Mouse (Mus musculus) kidney, embryonic 14.5 days (tissue): Measurements from ENCODE around the gene Sos2. TPM values are rescaled to one million over a fixed set of nuclear protein-coding genes. Genes with fewer than 3 reads are reported as not detected.
"Not testable (repeated sequence)": the region's sequence is repeated elsewhere in the genome, so short reads cannot be mapped to it uniquely, and the experiment has no call there.

ENCODE experiments used
- ATAC-seq: fragments of 200-750 bp; cut with Nextera tagmentation; 2 replicates; pipeline ENCODE4 v1.8.0; 2017; ENCODE audit warnings: moderate number of reproducible peaks, mild to moderate bottlenecking, moderate TSS enrichment, moderate library complexity; ENCODE audit not compliant: low FRiP score, low TSS enrichment
- H3K27ac ChIP-seq: fragments of 300-500 bp; sonication (generic); 2 replicates; pipeline ENCODE4 v1.5.1; 2014; ENCODE audit warnings: low read depth, mild to moderate bottlenecking, low read length, moderate library complexity, mixed read lengths
- H3K27me3 ChIP-seq: fragments of 300-500 bp; sonication (generic); 2 replicates; pipeline ENCODE4 v1.6.1; 2014; ENCODE audit warnings: mild to moderate bottlenecking, low read length; ENCODE audit not compliant: control insufficient read depth, insufficient read depth
- H3K36me3 ChIP-seq: fragments of 300-500 bp; sonication (generic); 2 replicates; pipeline ENCODE4 v1.6.1; 2014; ENCODE audit warnings: low read length, mixed read lengths; ENCODE audit not compliant: control insufficient read depth, insufficient read depth
- H3K4me1 ChIP-seq: fragments of 300-500 bp; sonication (generic); 2 replicates; pipeline ENCODE4 v1.6.1; 2014; ENCODE audit warnings: low read length, mixed read lengths; ENCODE audit not compliant: control insufficient read depth, insufficient read depth
- H3K4me2 ChIP-seq: fragments of 300-500 bp; sonication (generic); replicated peaks from 2 replicates; pipeline ENCODE4 v1.6.1; 2014; ENCODE audit warnings: low read depth, mild to moderate bottlenecking, low read length
- H3K4me3 ChIP-seq: fragments of 300-500 bp; sonication (generic); 2 replicates; pipeline ENCODE4 v1.5.1; 2014; ENCODE audit warnings: mild to moderate bottlenecking, low read length
- H3K9ac ChIP-seq: fragments of 300-500 bp; sonication (generic); 2 replicates; pipeline ENCODE4 v1.6.1; 2014; ENCODE audit warnings: low read depth, mild to moderate bottlenecking, low read length, moderate library complexity
- H3K9me3 ChIP-seq: fragments of 300-500 bp; sonication (generic); 2 replicates; pipeline ENCODE4 v1.6.1; 2016; ENCODE audit warnings: low read length; ENCODE audit not compliant: control insufficient read depth
- WGBS: fragments of 180-500 bp; shearing (Covaris S2); extraction: QIAGEN DNeasy Blood & Tissue Kit; methylation state at CpG from one replicate; pipeline ENCODE4 v1.1.7; 2014; 5-methylcytosine and 5-hydroxymethylcytosine counted together
- polyA plus RNA-seq: library from polyadenylated mRNA; unstranded; fragments of >200 nt; fragmentation: Nextera tagmentation; extraction: Ambion mirVana; gene quantifications from 2 replicates; pipeline ENCODE4 v1.2.1, GENCODE M21; 2014

Gene Sos2
- polyA plus RNA-seq, 1 experiment from 2014 or later = 12.0 TPM

DNA sequence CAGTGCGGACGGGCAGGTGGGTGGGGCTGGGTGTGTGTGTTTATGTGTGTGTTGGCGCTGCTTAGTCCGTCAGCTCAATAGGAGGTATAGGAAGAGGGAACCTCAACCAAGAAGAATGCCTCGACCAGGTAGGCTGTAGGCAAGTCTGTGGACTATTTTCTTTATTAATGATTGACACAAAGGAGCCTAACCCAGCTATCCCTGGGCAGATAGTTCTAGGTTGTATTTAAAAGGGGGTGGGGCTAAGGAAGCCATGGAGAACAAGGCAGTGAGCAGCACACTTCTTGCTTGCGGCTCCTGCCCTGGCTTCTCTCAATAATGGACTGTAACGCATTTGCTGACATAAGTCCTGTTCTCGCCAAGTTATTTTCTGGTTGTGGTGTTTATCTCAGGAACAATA lies 32.1 kb downstream of the Sos2 start:
- Histone ChIP-seq H3K27me3 (no peaks in the 10 kb centered on the region), H3K36me3 (peaks cover 20% of the 10 kb centered on the region), H3K4me2 (no peak overlapping the region), H3K27ac (no peak overlapping the region), H3K9me3 (peaks cover 3% of the 10 kb centered on the region; the same call in 1 of the 2 replicates), H3K4me3 (no peak overlapping the region), H3K4me1 (no peaks in the 10 kb centered on the region), H3K9ac (no peak overlapping the region)
- WGBS = 81% methylated on average over 8 of the region's 8 CpGs
- peak; percentile 71; the same call in 1 of the 2 replicates for ATAC-seq

DNA sequence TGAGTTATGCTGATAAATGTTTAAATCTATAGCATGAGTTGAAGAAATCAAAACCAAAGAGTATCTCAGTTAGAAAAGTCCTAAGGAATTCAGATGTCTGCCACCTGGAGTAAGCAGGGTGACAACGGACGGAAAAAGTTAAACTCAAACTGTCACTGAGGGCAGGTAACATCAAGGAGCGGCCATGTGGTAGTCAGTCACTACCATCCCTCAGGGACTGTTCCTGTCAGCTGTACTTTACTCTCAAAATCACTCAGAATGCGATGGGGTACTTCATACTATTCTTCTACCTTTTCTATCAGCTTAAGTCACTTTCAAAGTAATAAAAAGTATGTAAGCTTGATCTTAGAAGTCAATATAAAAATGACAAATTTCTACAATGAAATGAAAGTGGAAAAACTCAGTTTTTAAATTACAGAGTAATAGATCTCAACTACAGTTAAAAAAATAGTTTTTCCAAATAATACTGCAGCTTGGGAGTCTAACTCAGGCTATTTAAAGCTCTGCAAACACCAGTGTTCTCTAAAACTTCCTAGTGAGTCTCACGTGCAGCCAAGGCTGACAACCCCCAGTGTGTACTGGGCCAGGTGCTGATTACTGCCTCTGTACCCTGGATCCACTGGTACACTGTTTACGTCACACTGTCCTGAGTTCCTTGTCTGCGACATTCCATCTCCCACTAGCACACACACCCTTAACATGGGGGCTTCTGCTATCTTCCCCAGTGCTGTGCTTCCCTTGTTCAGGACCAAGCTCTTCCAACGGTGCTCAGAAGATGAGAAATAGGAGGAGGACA lies 35.6 kb downstream of the Sos2 start:
- no peaks in the 10 kb centered on the region for H3K9me3 ChIP-seq
- no peak for ATAC-seq

DNA sequence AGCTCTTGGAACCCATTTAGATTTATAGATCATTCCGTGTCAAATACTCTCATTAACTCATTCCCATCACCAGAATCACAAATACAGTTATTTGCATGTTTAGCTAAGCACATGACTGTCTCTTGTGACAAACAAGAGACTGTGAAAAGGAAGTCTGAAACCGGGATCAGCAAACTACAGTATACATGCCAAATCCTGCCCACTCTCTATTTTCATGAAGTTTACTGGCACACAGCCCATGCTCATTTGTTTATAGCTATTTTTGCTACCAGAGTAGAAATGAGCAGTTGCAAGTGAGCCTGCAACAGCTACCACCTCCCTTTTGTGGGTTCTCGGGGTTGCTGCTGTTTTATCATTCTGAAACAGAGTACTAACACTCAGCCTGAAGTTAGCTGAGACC lies 36.8 kb downstream of the Sos2 start:
- no peak for ATAC-seq
- Histone ChIP-seq H3K27ac (no peak overlapping the region), H3K9me3 (no peaks in the 10 kb centered on the region), H3K36me3 (peaks cover 14% of the 10 kb centered on the region; the same call in 1 of the 2 replicates), H3K27me3 (no peaks in the 10 kb centered on the region), H3K4me2 (no peak overlapping the region), H3K4me1 (no peaks in the 10 kb centered on the region), H3K4me3 (no peak overlapping the region), H3K9ac (no peak overlapping the region)
- WGBS = 79% methylated on average over 3 of the region's 3 CpGs

More for the DNA sequence above, 35.6 kb downstream of the Sos2 start:
- Histone ChIP-seq H3K4me1 (no peaks in the 10 kb centered on the region), H3K27me3 (no peaks in the 10 kb centered on the region), H3K27ac (no peak overlapping the region), H3K9ac (no peak overlapping the region), H3K4me3 (no peak overlapping the region), H3K36me3 (peaks cover 11% of the 10 kb centered on the region; the same call in 1 of the 2 replicates), H3K4me2 (no peak overlapping the region)
- WGBS = 86% methylated on average over 8 of the region's 8 CpGs

DNA sequence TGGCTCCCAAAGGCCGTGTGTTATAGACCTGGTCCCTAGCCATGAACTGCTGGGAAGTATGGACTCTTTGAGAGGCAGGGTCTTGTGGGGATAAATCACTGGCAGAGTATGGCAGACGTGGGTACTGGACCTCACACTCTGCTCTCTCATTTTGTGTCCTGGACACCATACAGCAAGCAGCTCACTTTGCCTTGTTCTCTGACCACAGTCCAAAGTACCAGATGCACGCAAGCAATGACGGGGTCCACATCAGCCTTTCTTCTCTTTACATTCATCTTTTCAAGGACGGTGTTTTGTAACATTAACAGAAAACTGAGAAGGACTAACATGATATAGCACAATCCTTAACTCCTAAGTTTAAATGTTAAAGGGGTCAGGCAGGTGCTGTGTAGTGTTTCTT lies 38.8 kb downstream of the Sos2 start:
- no peak for ATAC-seq
- 86% methylated on average over 5 of the region's 5 CpGs for WGBS

DNA sequence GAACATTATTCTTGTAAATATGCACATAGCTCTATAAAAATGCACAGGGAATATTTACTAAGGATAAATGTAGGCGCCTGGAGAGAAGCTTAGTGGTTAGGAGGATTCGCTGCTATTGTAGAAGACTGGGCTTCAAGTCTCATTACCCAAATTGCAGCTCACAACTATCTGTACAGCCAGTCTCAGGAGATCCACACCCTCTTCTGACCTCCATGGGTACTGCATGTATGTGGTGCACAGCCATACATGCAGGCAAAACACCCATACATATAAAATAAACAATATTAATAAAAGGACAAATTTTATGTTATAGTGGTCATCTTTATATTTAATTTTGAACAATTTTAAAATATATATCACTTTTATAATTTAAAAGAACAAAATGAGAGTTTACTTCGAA lies 46.9 kb downstream of the Sos2 start:
- 94% methylated on average over 3 of the region's 3 CpGs for WGBS
- no peak for ATAC-seq
- Histone ChIP-seq H3K4me1 (no peaks in the 10 kb centered on the region), H3K9me3 (no peaks in the 10 kb centered on the region), H3K4me3 (no peak overlapping the region), H3K9ac (no peak overlapping the region), H3K27me3 (no peaks in the 10 kb centered on the region), H3K4me2 (no peak overlapping the region), H3K36me3 (peaks cover 16% of the 10 kb centered on the region; the same call in 1 of the 2 replicates), H3K27ac (no peak overlapping the region)

More for the DNA sequence above, 38.8 kb downstream of the Sos2 start:
- no peaks in the 10 kb centered on the region for H3K4me1 ChIP-seq
- no peak overlapping the region for H3K4me3 ChIP-seq
- H3K9me3 ChIP-seq = no peaks in the 10 kb centered on the region
- H3K4me2 ChIP-seq = no peak overlapping the region
- no peak overlapping the region for H3K27ac ChIP-seq
- H3K27me3 ChIP-seq = no peaks in the 10 kb centered on the region
- peaks cover 24% of the 10 kb centered on the region; the same call in 1 of the 2 replicates for H3K36me3 ChIP-seq
- no peak overlapping the region for H3K9ac ChIP-seq

DNA sequence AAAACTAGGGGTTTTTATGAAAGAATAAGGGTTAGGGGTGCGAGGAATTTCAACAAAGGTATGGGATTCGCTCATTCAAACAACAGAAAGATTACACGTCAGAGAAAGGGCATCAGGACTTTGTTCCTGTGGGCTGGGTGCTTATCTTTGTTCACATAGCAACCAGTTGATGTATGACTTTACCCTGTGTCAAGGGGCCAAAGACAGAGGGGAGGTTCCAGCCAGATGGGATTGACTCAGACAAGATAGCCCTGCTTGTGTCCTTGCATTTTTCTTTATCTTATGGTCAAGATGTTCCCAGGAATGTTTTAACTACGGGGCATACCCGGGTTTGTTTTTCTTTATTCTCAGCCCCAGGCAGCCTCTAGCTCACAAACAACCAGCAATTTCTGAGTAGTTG lies 63.1 kb downstream of the Sos2 start:
- H3K4me2 ChIP-seq, H3K27ac ChIP-seq, H3K9me3 ChIP-seq, H3K4me1 ChIP-seq, H3K27me3 ChIP-seq, H3K9ac ChIP-seq, H3K4me3 ChIP-seq, ATAC-seq: not testable (repeated sequence)
- 90% methylated on average over 5 of the region's 5 CpGs for WGBS
- H3K36me3 ChIP-seq = peaks cover 23% of the 10 kb centered on the region

DNA sequence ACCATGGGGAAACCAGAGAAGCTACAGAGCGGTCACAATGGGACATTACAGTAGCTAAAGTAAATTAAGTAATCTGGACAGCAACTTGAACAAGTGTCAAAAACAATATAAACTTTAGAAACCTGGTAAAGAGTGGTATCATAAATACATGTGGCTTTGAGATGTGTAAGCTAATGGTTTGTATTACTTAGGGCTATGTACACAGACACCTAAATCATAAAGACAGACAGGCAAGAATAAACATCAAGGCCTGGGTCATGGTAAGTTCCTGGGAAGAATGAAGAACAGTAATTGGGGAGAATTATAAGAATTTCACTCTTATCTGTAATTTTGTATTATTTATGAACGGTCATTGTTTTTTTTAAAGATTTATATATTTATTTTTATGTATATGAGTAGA lies 77.3 kb downstream of the Sos2 start:
- no peaks in the 10 kb centered on the region for H3K27me3 ChIP-seq
- no peak overlapping the region for H3K27ac ChIP-seq
- no peaks in the 10 kb centered on the region for H3K9me3 ChIP-seq
- WGBS = 82% methylated on average over 2 of the region's 2 CpGs
- no peak for ATAC-seq
- no peak overlapping the region for H3K4me3 ChIP-seq
- H3K4me1 ChIP-seq = no peaks in the 10 kb centered on the region
- peaks cover 12% of the 10 kb centered on the region; the same call in 1 of the 2 replicates for H3K36me3 ChIP-seq
- H3K4me2 ChIP-seq = no peak overlapping the region
- no peak overlapping the region for H3K9ac ChIP-seq

DNA sequence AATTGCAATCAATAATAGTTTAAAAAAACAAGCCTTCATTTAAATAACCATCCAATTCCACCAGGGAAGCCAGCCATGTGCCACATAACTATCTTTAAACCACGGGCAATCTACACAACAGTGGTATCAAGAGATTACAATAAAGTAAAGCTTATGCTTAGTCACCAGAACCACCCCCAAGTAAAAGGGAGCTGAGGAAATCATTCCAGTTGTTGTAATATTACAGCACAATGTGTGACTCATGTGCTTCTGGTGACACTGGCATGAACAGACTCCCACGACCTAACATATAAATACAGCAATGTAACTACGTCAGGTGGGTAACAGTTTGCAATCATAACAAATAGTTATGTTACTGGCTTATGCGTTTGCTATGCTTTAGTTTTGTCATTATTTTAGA lies 84.2 kb downstream of the Sos2 start:
- WGBS = 92% methylated on average over 4 of the region's 4 CpGs
- no peak overlapping the region for H3K4me2 ChIP-seq
- H3K9ac ChIP-seq = no peak overlapping the region
- no peak overlapping the region for H3K27ac ChIP-seq
- peaks cover 5% of the 10 kb centered on the region; the same call in 1 of the 2 replicates for H3K36me3 ChIP-seq
- ATAC-seq = no peak
- no peak overlapping the region for H3K4me3 ChIP-seq
- no peaks in the 10 kb centered on the region for H3K27me3 ChIP-seq
- H3K4me1 ChIP-seq = no peaks in the 10 kb centered on the region
- H3K9me3 ChIP-seq = no peaks in the 10 kb centered on the region

DNA sequence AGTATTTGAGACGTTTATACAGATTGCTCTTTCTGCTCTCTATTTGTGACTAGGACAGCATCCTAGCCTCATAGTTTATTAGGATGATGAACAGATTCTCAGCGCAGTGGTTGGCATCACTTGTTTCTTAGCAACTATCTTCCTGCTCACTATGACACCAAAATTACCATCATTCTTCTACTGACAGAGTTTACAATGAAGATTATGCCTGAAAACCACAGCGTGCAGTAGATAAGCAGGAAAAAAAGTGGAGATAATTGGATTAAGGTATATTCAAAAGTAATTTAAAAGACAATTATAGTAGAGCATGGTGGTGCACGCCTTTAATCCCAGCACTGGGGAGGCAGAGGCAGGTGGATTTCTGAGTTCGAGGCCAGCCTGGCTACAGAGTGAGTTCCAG lies 88.5 kb downstream of the Sos2 start:
- H3K9me3 ChIP-seq = no peaks in the 10 kb centered on the region
- peaks cover 12% of the 10 kb centered on the region for H3K36me3 ChIP-seq
- 94% methylated on average over 5 of the region's 5 CpGs for WGBS

More for the DNA sequence above, 88.5 kb downstream of the Sos2 start:
- Histone ChIP-seq H3K9ac (no peak overlapping the region), H3K27ac (no peak overlapping the region), H3K4me1 (no peaks in the 10 kb centered on the region), H3K4me2 (no peak overlapping the region), H3K27me3 (no peaks in the 10 kb centered on the region), H3K4me3 (no peak overlapping the region)
- ATAC-seq = no peak
